ENCODE assay signal across 19 mouse cellular contexts in genomic region chr2:33325359-33325758, GRCm38 (mm10). TPM values are rescaled to one million over a fixed set of nuclear protein-coding genes. Genes with fewer than 3 reads are reported as not detected.
DNase-seq lines count a peak whose midpoint lies in the region; ATAC-seq lines count a peak whose summit lies in the region.
"Had no signal": no experiment of that assay in that cellular context is flagged by ENCODE, and none has a peak within 500 bp of the region (broad histone marks: within the 10 kb centered on the region; RNA-seq: fewer than 3 reads in every experiment).

No protein-coding gene starts in this region.

- no peak for ATAC-seq in forebrain, embryonic 16.5 days
- no peak for ATAC-seq in forebrain, embryonic 15.5 days (replicated peaks)
- ATAC-seq in intestine, embryonic 14.5 days (replicated peaks; ENCODE audit: low FRiP score, low TSS enrichment, low read depth): no peak
- ATAC-seq in intestine, embryonic 15.5 days: no peak
- ATAC-seq in neural tube, embryonic 15.5 days (ENCODE audit: low FRiP score): no peak

- H3K4me1 ChIP-seq in forebrain, embryonic 16.5 days (replicated peaks; ENCODE audit: control insufficient read depth, insufficient read depth, low read length): peaks cover 3% of the 10 kb centered on the region
- H3K4me1 ChIP-seq in forebrain, embryonic 15.5 days: peaks cover 5% of the 10 kb centered on the region; the same call in 1 of the 2 replicates
- H3K4me1 ChIP-seq in intestine, embryonic 14.5 days (replicated peaks; ENCODE audit: control insufficient read depth, insufficient read depth, low read length): peaks cover 5% of the 10 kb centered on the region
- H3K4me1 ChIP-seq in intestine, embryonic 15.5 days (replicated peaks): no peaks in the 10 kb centered on the region
- H3K4me1 ChIP-seq in neural tube, embryonic 15.5 days: no peaks in the 10 kb centered on the region

- no peak overlapping the region for H3K4me3 ChIP-seq in forebrain, embryonic 16.5 days (replicated peaks; ENCODE audit: low read length)
- H3K4me3 ChIP-seq in forebrain, embryonic 15.5 days: no peak overlapping the region
- H3K4me3 ChIP-seq in intestine, embryonic 14.5 days (ENCODE audit: low read depth, low read length): no peak overlapping the region
- no peak overlapping the region for H3K4me3 ChIP-seq in intestine, embryonic 15.5 days (replicated peaks)
- no peak overlapping the region for H3K4me3 ChIP-seq in neural tube, embryonic 15.5 days (replicated peaks)
- H3K4me3 ChIP-seq: heart, embryonic 15.5 days; hindbrain, embryonic 10.5 days had no signal

- WGBS in forebrain, embryonic 16.5 days: 66% methylated on average over 3 of the region's 3 CpGs
- 66% methylated on average over 3 of the region's 3 CpGs for WGBS in forebrain, embryonic 15.5 days
- 56% methylated on average over 3 of the region's 3 CpGs for WGBS in intestine, embryonic 14.5 days
- 50% methylated on average over 3 of the region's 3 CpGs for WGBS in intestine, embryonic 15.5 days
- 64% methylated on average over 3 of the region's 3 CpGs for WGBS in neural tube, embryonic 15.5 days

- H3K27ac ChIP-seq in forebrain, embryonic 16.5 days (ENCODE audit: low read length): 0 out of 2 replicates have a peak overlapping the region, but pooled peaks have one; percentile 23
- no peak overlapping the region for H3K27ac ChIP-seq in forebrain, embryonic 15.5 days (replicated peaks)
- peak overlapping the region; percentile 22; the same call in 1 of the 2 replicates for H3K27ac ChIP-seq in intestine, embryonic 14.5 days (ENCODE audit: low read depth)
- no peak overlapping the region for H3K27ac ChIP-seq in intestine, embryonic 15.5 days
- peak overlapping the region; percentile 33; the same call in 1 of the 2 replicates for H3K27ac ChIP-seq in neural tube, embryonic 15.5 days (replicated peaks)
- H3K27ac ChIP-seq: heart, embryonic 15.5 days; hindbrain, embryonic 10.5 days; kidney, postnatal 0 days; liver, embryonic 14.5 days had no signal

- H3K4me2 ChIP-seq in forebrain, embryonic 16.5 days (ENCODE audit: low read length): no peak overlapping the region
- no peak overlapping the region for H3K4me2 ChIP-seq in forebrain, embryonic 15.5 days (replicated peaks)
- H3K4me2 ChIP-seq in intestine, embryonic 14.5 days (ENCODE audit: low read length): no peak overlapping the region
- H3K4me2 ChIP-seq in intestine, embryonic 15.5 days (replicated peaks): no peak overlapping the region
- no peak overlapping the region for H3K4me2 ChIP-seq in neural tube, embryonic 15.5 days
- H3K4me2 ChIP-seq: heart, embryonic 15.5 days had no signal

- no peaks in the 10 kb centered on the region for H3K9me3 ChIP-seq in forebrain, embryonic 16.5 days (ENCODE audit: control insufficient read depth, low read length)
- no peaks in the 10 kb centered on the region for H3K9me3 ChIP-seq in forebrain, embryonic 15.5 days
- H3K9me3 ChIP-seq in intestine, embryonic 14.5 days (ENCODE audit: control insufficient read depth, low read length): no peaks in the 10 kb centered on the region
- no peaks in the 10 kb centered on the region for H3K9me3 ChIP-seq in intestine, embryonic 15.5 days
- H3K9me3 ChIP-seq in neural tube, embryonic 15.5 days (replicated peaks): no peaks in the 10 kb centered on the region
- H3K9me3 ChIP-seq: heart, embryonic 15.5 days; hindbrain, embryonic 10.5 days had no signal

- H3K36me3 ChIP-seq in forebrain, embryonic 16.5 days (ENCODE audit: control insufficient read depth, insufficient read depth): peaks cover 8% of the 10 kb centered on the region; the same call in 1 of the 2 replicates
- H3K36me3 ChIP-seq in forebrain, embryonic 15.5 days: peaks cover 20% of the 10 kb centered on the region; the same call in 1 of the 2 replicates
- no peaks in the 10 kb centered on the region for H3K36me3 ChIP-seq in intestine, embryonic 14.5 days (ENCODE audit: control insufficient read depth, insufficient read depth, low read length)
- no peaks in the 10 kb centered on the region for H3K36me3 ChIP-seq in intestine, embryonic 15.5 days
- peaks cover 25% of the 10 kb centered on the region for H3K36me3 ChIP-seq in neural tube, embryonic 15.5 days
- H3K36me3 ChIP-seq: heart, embryonic 15.5 days; hindbrain, embryonic 10.5 days had no signal

- H3K27me3 ChIP-seq in forebrain, embryonic 16.5 days (replicated peaks; ENCODE audit: control insufficient read depth, insufficient read depth, low read length): no peaks in the 10 kb centered on the region
- H3K27me3 ChIP-seq in forebrain, embryonic 15.5 days: no peaks in the 10 kb centered on the region
- H3K27me3 ChIP-seq in intestine, embryonic 14.5 days (replicated peaks; ENCODE audit: control insufficient read depth, insufficient read depth, low read length): no peaks in the 10 kb centered on the region
- H3K27me3 ChIP-seq in intestine, embryonic 15.5 days (replicated peaks): no peaks in the 10 kb centered on the region
- no peaks in the 10 kb centered on the region for H3K27me3 ChIP-seq in neural tube, embryonic 15.5 days (replicated peaks)
- H3K27me3 ChIP-seq: CH12.LX; heart, embryonic 15.5 days had no signal

- H3K9ac ChIP-seq in forebrain, embryonic 16.5 days (replicated peaks; ENCODE audit: low read depth, low read length): no peak overlapping the region
- no peak overlapping the region for H3K9ac ChIP-seq in forebrain, embryonic 15.5 days (replicated peaks)
- no peak overlapping the region for H3K9ac ChIP-seq in intestine, embryonic 14.5 days (ENCODE audit: low read length)
- no peak overlapping the region for H3K9ac ChIP-seq in intestine, embryonic 15.5 days
- no peak overlapping the region for H3K9ac ChIP-seq in neural tube, embryonic 15.5 days (replicated peaks)
- H3K9ac ChIP-seq: heart, embryonic 15.5 days; liver, embryonic 14.5 days had no signal

- no peak for DNase-seq in intestine, embryonic 14.5 days (ENCODE audit: low spot score)
- DNase-seq in neural tube, embryonic 10.5 days (ENCODE audit: extremely low spot score, low spot score): no peak
- DNase-seq in lung, postnatal 36 days: peak; percentile 37
- no peak for DNase-seq in adrenal gland, adult 18-20 months (ENCODE audit: low spot score in 2 of 2)
- DNase-seq: cerebellum, adult 2 months; gastrocnemius, postnatal 14 days; heart, adult 18-20 months; kidney, adult 11 months; right cerebral cortex, postnatal 4 days; thymus, postnatal 25 days had no signal

RNA-seq across cellular contexts. Expression of gene Ralgps1, which starts 45.9 kb away (rescaled TPM):
- 44.8 and 50.4 TPM in 2 replicates for polyA plus RNA-seq in forebrain, embryonic 16.5 days (2015; fragmentation: Nextera tagmentation; extraction: Ambion mirVana)
- 39.1 and 40.5 TPM in 2 replicates for polyA plus RNA-seq in forebrain, embryonic 15.5 days (2015; fragmentation: Nextera tagmentation; extraction: Ambion mirVana)
- polyA plus RNA-seq in intestine, embryonic 14.5 days (2014; fragmentation: Nextera tagmentation; extraction: Ambion mirVana): 7.3 and 8.1 TPM in 2 replicates
- polyA plus RNA-seq in intestine, embryonic 15.5 days (2015; fragmentation: Nextera tagmentation; extraction: Ambion mirVana): 5.5 and 6.7 TPM in 2 replicates
- 31.6 and 34.9 TPM in 2 replicates for polyA plus RNA-seq in neural tube, embryonic 15.5 days (2015; fragmentation: Nextera tagmentation; extraction: Ambion mirVana)
- total RNA-seq in adrenal gland, adult 18-20 months (2021): 1 to 10 TPM; 5.1 to 5.7 TPM

Comparison
In these comparisons a context has a peak if more than half of its experiments do, and no peak if none do; other contexts are left out.
1. H3K27ac ChIP-seq: peak in forebrain, embryonic 16.5 days (single experiment), intestine, embryonic 14.5 days (single experiment) and neural tube, embryonic 15.5 days (single experiment); none in forebrain, embryonic 15.5 days (single experiment) and intestine, embryonic 15.5 days (single experiment).